Mouse (Mus musculus) MEL (cell line): ENCODE results near the gene Skida1. TPM values are rescaled to one million over a fixed set of nuclear protein-coding genes. Genes with fewer than 3 reads are reported as not detected.

Experiments used
- DNase-seq: peaks from one replicate; pipeline ENCODE4 v3.0.0; 2011; ENCODE audit warnings: low read depth, low spot score
- H3K27ac ChIP-seq: 2 replicates; pipeline ENCODE4 v1.5.1; 2012; ENCODE audit warnings: low read depth, mild to moderate bottlenecking, control low read depth, low read length, moderate library complexity; ENCODE audit not compliant: control insufficient read depth
- H3K27me3 ChIP-seq, 2 experiments: fragments of 150-350 bp in 1 of 2; sonication (generic) in 1 of 2; 2 replicates each; pipeline ENCODE4 v1.6.1; 2012; ENCODE audit warnings: low read length in 2 of 2, mild to moderate bottlenecking in 2 of 2, improper control_type of control experiment in 1 of 2, moderate library complexity in 1 of 2; ENCODE audit not compliant: insufficient read depth in 2 of 2, control insufficient read depth in 1 of 2
- H3K36me3 ChIP-seq, 2 experiments: 2 replicates each; pipeline ENCODE4 v1.6.1; 2012 to 2014; ENCODE audit warnings: low read length in 2 of 2, improper control_type of control experiment in 1 of 2, inconsistent platforms in 1 of 2, mild to moderate bottlenecking in 1 of 2; ENCODE audit not compliant: insufficient read depth in 2 of 2, control insufficient read depth in 1 of 2
- H3K4me1 ChIP-seq, 2 experiments: fragments of 150-350 bp in 1 of 2; sonication (generic) in 1 of 2; 2 replicates each; pipeline ENCODE4 v1.6.1; 2012; ENCODE audit warnings: low read length in 2 of 2, improper control_type of control experiment in 1 of 2, mild to moderate bottlenecking in 1 of 2; ENCODE audit not compliant: insufficient read depth in 2 of 2, control insufficient read depth in 1 of 2
- H3K4me3 ChIP-seq, 2 experiments: fragments of 150-350 bp in 1 of 2; sonication (generic) in 1 of 2; 2 replicates each; pipeline ENCODE4 v1.5.1; 2012; ENCODE audit warnings: low read depth in 2 of 2, low read length in 2 of 2, mild to moderate bottlenecking in 2 of 2, moderate library complexity in 2 of 2, control low read depth in 1 of 2, improper control_type of control experiment in 1 of 2; ENCODE audit not compliant: control insufficient read depth in 1 of 2, insufficient read depth in 1 of 2
- H3K79me2 ChIP-seq: 2 replicates; pipeline ENCODE4 v1.6.1; 2012; ENCODE audit warnings: mild to moderate bottlenecking, low read length, moderate library complexity; ENCODE audit not compliant: control insufficient read depth, poor library complexity, insufficient read depth
- H3K9ac ChIP-seq: 2 replicates; pipeline ENCODE4 v1.6.1; 2012; ENCODE audit warnings: low read depth, mild to moderate bottlenecking, control low read depth, low read length, moderate library complexity; ENCODE audit not compliant: control insufficient read depth, poor library complexity, severe bottlenecking
- H3K9me3 ChIP-seq: fragments of 150-350 bp; sonication (generic); replicated peaks from 2 replicates; pipeline ENCODE4 v1.6.1; 2012; ENCODE audit warnings: mild to moderate bottlenecking, low read length, improper control_type of control experiment, moderate library complexity; ENCODE audit not compliant: insufficient read depth
- BHLHE40 ChIP-seq: IDR thresholded peaks from 2 replicates; pipeline ENCODE4 v1.6.1; 2012; ENCODE audit warnings: low read depth, mild to moderate bottlenecking, inconsistent platforms, low read length, improper control_type of control experiment, borderline replicate concordance
- CTCF ChIP-seq, 3 experiments: IDR thresholded peaks in 2 of 3; conservative IDR thresholded peaks in 1 of 3; 2 replicates each; pipeline ENCODE4 v1.5.1; 2011 to 2012; ENCODE audit warnings: low read length in 3 of 3, low read depth in 2 of 3, mild to moderate bottlenecking in 2 of 3, improper control_type of control experiment in 1 of 3, inconsistent platforms in 1 of 3, mixed read lengths in 1 of 3, moderate library complexity in 1 of 3; ENCODE audit not compliant: control insufficient read depth in 1 of 3, insufficient read depth in 1 of 3, poor library complexity in 1 of 3, severe bottlenecking in 1 of 3
- ETS1 ChIP-seq: IDR thresholded peaks from 2 replicates; pipeline ENCODE4 v1.6.1; 2012; ENCODE audit warnings: low read depth, mild to moderate bottlenecking, inconsistent platforms, low read length, improper control_type of control experiment, moderate library complexity
- MAFK ChIP-seq: IDR thresholded peaks from 2 replicates; pipeline ENCODE4 v1.6.1; 2011; ENCODE audit warnings: low read depth, mild to moderate bottlenecking, low read length, improper control_type of control experiment, borderline replicate concordance
- MAZ ChIP-seq: IDR thresholded peaks from 2 replicates; pipeline ENCODE4 v1.6.1; 2012; ENCODE audit warnings: low read depth, mild to moderate bottlenecking, inconsistent platforms, low read length, improper control_type of control experiment
- SIN3A ChIP-seq: IDR thresholded peaks from 2 replicates; pipeline ENCODE4 v1.6.1; 2012; ENCODE audit warnings: low read length, improper control_type of control experiment, inconsistent platforms
- polyA plus RNA-seq, 2 experiments: library from polyadenylated mRNA; stranded (reverse) in 1 of 2; unstranded in 1 of 2; fragments of >175 nt in 1 of 2; fragments of >200 nt in 1 of 2; gene quantifications; 2 replicates each; pipeline versions ENCODE4 v1.2.1 to v1.2.4; 2012; ENCODE audit warnings: low replicate concordance in 2 of 2, low read depth in 1 of 2; ENCODE audit not compliant: insufficient read length in 2 of 2, insufficient read depth in 1 of 2, missing spikeins in 1 of 2
- total RNA-seq: library from RNA; depleted of rRNA; stranded (reverse); fragments of 300-350 nt; gene quantifications from 2 replicates; pipeline ENCODE4 v1.2.3, GENCODE M21; 2012; rRNA removed

The Skida1 gene
- total and polyA plus RNA-seq, 3 experiments = 0.12 to 0.88 TPM; not detected in 1

GRCm38 (mm10) chr2:17996858-17997257 lies 52.0 kb downstream of the Skida1 start, which contains the start of gene H2al2a:
Gene H2al2a, minus strand, starts transcription at chr2:17996958.
- Histone ChIP-seq H3K36me3 (no peaks in the 10 kb centered on the region), H3K27ac (no peak within 1 kb of the TSS), H3K4me3 (no peak within 1 kb of the TSS), H3K79me2 (no peaks in the 10 kb centered on the region), H3K9ac (no peak within 1 kb of the TSS), H3K9me3 (no peaks in the 10 kb centered on the region), H3K27me3 (peaks cover 0 to 2% of the 10 kb centered on the region in 2 experiments; a peak in 1 of 4 replicates), H3K4me1 (no peaks in the 10 kb centered on the region)
- no peak for DNase-seq
- TF ChIP-seq ETS1 = no peak
- no peak for TF ChIP-seq SIN3A
- no peak for TF ChIP-seq BHLHE40
- TF ChIP-seq CTCF (IDR thresholded peaks at IDR 0.05 in 2 of 3, conservative IDR thresholded peaks at IDR 0.05 in 1 of 3; ENCODE audit: control insufficient read depth in 1 of 3, insufficient read depth in 1 of 3, low read depth in 2 of 3, low read length in 3 of 3, poor library complexity in 1 of 3, severe bottlenecking in 1 of 3) = no peak
- no peak for TF ChIP-seq MAZ
- no peak for TF ChIP-seq MAFK

Other genes starting within 250 kb of the Skida1 start
- gene H2al2a, start 52.1 kb downstream of the Skida1 start, total RNA-seq = not detected in 2 replicates
- gene H2al2a, start 52.1 kb downstream of the Skida1 start, polyA plus RNA-seq = not detected
- 0.39 TPM in 2 replicates for gene A930004D18Rik, start 11.3 kb downstream of the Skida1 start, total RNA-seq
- gene A930004D18Rik, start 11.3 kb downstream of the Skida1 start, polyA plus RNA-seq = 1 to 10 TPM in 1 of 2 experiments, not detected in 1; 1.8 TPM
- gene Mllt10, start 6.2 kb upstream of the Skida1 start, total RNA-seq = 33.3 and 35.1 TPM in 2 replicates
- 10 to 100 TPM in 1 of 2 experiments, not detected in 1; 64.1 TPM for gene Mllt10, start 6.2 kb upstream of the Skida1 start, polyA plus RNA-seq